Mouse (Mus musculus): ENCODE results near the gene Phpt1. TPM values are rescaled to one million over a fixed set of nuclear protein-coding genes. Genes with fewer than 3 reads are reported as not detected.

Gene Phpt1
- total and polyA plus RNA-seq, 2 experiments from 2014 or later, result 37.9 to 248 TPM

DNA sequence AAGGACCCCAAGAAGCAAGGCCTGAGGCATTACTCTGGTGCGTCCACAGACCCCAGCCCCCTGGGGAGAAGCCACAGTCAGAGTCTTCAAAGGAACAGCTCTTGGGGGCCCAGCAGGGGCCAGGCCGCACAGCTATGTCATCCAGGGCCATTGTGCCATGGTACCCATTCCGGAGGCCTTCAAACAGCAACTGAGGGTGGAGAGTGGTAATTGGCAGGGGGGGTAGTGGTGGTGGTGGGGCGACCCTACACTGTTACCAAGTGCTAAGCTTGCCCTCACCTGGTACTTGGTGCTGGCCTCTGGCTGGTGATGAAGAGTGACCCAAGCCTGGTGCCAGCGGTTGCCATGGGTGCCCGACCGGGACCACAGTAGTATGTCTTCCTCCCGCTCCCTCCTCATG is 9.3 kb downstream of the Phpt1 start:
- WGBS, result 92% methylated on average over 8 of the region's 8 CpGs
- H3K36me3 ChIP-seq (replicated peaks; ENCODE audit: control insufficient read depth, insufficient read depth, low read length), result peaks cover 65% of the 10 kb centered on the region

DNA sequence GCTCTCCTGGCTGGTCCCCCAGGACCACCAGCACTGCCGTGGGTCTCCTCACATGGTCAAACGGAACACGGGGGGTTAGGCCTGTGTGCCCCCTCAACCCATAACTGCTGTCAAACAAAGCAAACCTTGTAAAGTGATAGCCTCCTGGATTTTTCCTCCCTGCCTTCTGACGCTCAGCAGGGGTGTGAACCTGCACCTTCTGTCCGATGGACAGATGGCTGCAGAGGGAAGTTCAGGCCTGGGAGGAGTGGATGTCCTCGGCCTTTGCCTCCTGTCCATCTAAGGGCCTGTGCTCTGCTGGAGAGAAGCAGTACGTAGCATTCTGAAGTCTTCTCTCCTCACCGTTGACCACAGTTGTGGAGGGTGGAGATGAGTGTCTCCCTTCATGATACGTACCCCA is 13.1 kb downstream of the Phpt1 start:
- H3K4me2 ChIP-seq (ENCODE audit: low read depth, low read length), result no peak overlapping the region
- H3K9me3 ChIP-seq (replicated peaks; ENCODE audit: control insufficient read depth, low read length), result no peaks in the 10 kb centered on the region
- H3K9ac ChIP-seq (replicated peaks; ENCODE audit: low read depth, low read length), result no peak overlapping the region
- WGBS, result 74% methylated on average over 9 of the region's 9 CpGs
- DNase-seq (ENCODE audit: low spot score), result no peak
- no peaks in the 10 kb centered on the region for H3K27me3 ChIP-seq (ENCODE audit: control insufficient read depth, insufficient read depth, low read length)
- TF ChIP-seq CTCF (IDR thresholded peaks at IDR 0.05; ENCODE audit: low read depth) (no peak), EP300 (IDR thresholded peaks at IDR 0.05; ENCODE audit: low read depth) (no peak)
- peaks cover 62% of the 10 kb centered on the region for H3K36me3 ChIP-seq (replicated peaks; ENCODE audit: control insufficient read depth, insufficient read depth, low read length)
- no peak for ATAC-seq (ENCODE audit: insufficient read depth, low read depth)
- H3K4me3 ChIP-seq (ENCODE audit: low read depth, low read length), result no peak overlapping the region
- H3K4me1 ChIP-seq (ENCODE audit: control insufficient read depth, insufficient read depth), result peaks cover 11% of the 10 kb centered on the region; the same call in 1 of the 2 replicates
- H3K27ac ChIP-seq (ENCODE audit: low read depth), result no peak overlapping the region

More for the DNA sequence above, 9.3 kb downstream of the Phpt1 start:
- Histone ChIP-seq H3K4me3 (ENCODE audit: low read depth, low read length) (no peak overlapping the region), H3K27ac (ENCODE audit: low read depth) (no peak overlapping the region), H3K27me3 (ENCODE audit: control insufficient read depth, insufficient read depth, low read length) (no peaks in the 10 kb centered on the region), H3K4me1 (ENCODE audit: control insufficient read depth, insufficient read depth) (no peaks in the 10 kb centered on the region), H3K9ac (replicated peaks; ENCODE audit: low read depth, low read length) (no peak overlapping the region), H3K9me3 (replicated peaks; ENCODE audit: control insufficient read depth, low read length) (no peaks in the 10 kb centered on the region), H3K4me2 (ENCODE audit: low read depth, low read length) (no peak overlapping the region)
- TF ChIP-seq EP300 (IDR thresholded peaks at IDR 0.05; ENCODE audit: low read depth) (no peak), CTCF (IDR thresholded peaks at IDR 0.05; ENCODE audit: low read depth) (no peak)
- no peak for DNase-seq (ENCODE audit: low spot score)
- ATAC-seq (ENCODE audit: insufficient read depth, low read depth), result no peak

DNA sequence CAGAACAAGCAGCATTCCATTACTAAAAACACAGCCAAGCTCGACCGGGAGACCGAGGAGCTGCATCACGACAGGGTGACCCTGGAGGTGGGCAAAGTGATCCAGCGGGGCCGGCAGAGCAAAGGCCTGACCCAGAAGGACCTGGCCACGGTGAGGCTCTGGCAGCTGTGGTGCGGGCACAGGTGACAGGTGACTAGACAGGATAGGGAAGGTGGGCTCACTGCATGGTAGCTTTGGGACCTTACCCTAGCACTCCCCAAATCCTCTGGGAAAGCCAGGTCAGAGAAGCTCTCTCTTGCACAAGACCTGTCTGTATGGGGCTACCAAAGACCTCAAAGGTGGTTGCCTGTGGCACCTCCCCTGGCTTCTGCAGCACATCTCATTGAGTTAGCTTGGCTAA is 14.5 kb downstream of the Phpt1 start:
- H3K4me2 ChIP-seq (ENCODE audit: low read depth, low read length), result no peak overlapping the region
- 83% methylated on average over 8 of the region's 8 CpGs for WGBS
- no peak for ATAC-seq (ENCODE audit: insufficient read depth, low read depth)
- no peaks in the 10 kb centered on the region for H3K27me3 ChIP-seq (ENCODE audit: control insufficient read depth, insufficient read depth, low read length)
- H3K27ac ChIP-seq (ENCODE audit: low read depth), result no peak overlapping the region
- no peak for DNase-seq (ENCODE audit: low spot score)
- H3K9me3 ChIP-seq (replicated peaks; ENCODE audit: control insufficient read depth, low read length), result no peaks in the 10 kb centered on the region
- H3K9ac ChIP-seq (replicated peaks; ENCODE audit: low read depth, low read length), result no peak overlapping the region
- no peak for TF ChIP-seq EP300 (IDR thresholded peaks at IDR 0.05; ENCODE audit: low read depth)
- TF ChIP-seq CTCF (IDR thresholded peaks at IDR 0.05; ENCODE audit: low read depth), result no peak
- peaks cover 16% of the 10 kb centered on the region; the same call in 1 of the 2 replicates for H3K4me1 ChIP-seq (ENCODE audit: control insufficient read depth, insufficient read depth)
- H3K4me3 ChIP-seq (ENCODE audit: low read depth, low read length), result no peak overlapping the region
- H3K36me3 ChIP-seq (replicated peaks; ENCODE audit: control insufficient read depth, insufficient read depth, low read length), result peaks cover 56% of the 10 kb centered on the region

DNA sequence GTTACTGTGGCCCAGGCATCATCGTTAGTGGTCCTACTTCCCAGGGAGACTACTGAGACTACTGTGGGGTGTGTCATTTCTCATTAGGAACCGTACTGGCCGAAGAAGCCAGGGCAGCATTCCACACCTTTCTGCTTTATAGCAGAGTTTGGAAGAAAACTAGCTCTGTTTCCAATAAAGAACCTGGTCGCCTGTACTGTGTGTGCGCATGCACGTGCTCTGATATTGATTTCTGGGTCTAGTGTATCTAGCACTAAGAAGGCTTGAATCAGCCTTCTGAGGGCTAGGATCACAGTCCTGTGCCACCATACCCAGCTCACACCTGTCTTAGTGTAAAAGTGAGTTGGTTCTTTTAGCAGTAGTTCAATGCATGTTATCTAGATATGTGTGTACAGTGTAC is 16.2 kb downstream of the Phpt1 start:
- peak overlapping the region; percentile 84; the same call in 1 of the 2 replicates for H3K4me3 ChIP-seq (ENCODE audit: low read depth, low read length)
- 58% methylated on average over 6 of the region's 6 CpGs for WGBS
- no peaks in the 10 kb centered on the region for H3K9me3 ChIP-seq (replicated peaks; ENCODE audit: control insufficient read depth, low read length)
- no peak for DNase-seq (ENCODE audit: low spot score)
- H3K4me2 ChIP-seq (ENCODE audit: low read depth, low read length), result peak overlapping the region; percentile 88
- H3K9ac ChIP-seq (replicated peaks; ENCODE audit: low read depth, low read length), result peak overlapping the region; percentile 89; the same call in 1 of the 2 replicates
- TF ChIP-seq CTCF (IDR thresholded peaks at IDR 0.05; ENCODE audit: low read depth) (no peak), EP300 (IDR thresholded peaks at IDR 0.05; ENCODE audit: low read depth) (no peak)
- H3K27me3 ChIP-seq (ENCODE audit: control insufficient read depth, insufficient read depth, low read length), result no peaks in the 10 kb centered on the region
- H3K36me3 ChIP-seq (replicated peaks; ENCODE audit: control insufficient read depth, insufficient read depth, low read length), result peaks cover 38% of the 10 kb centered on the region
- H3K4me1 ChIP-seq (ENCODE audit: control insufficient read depth, insufficient read depth), result peaks cover 16% of the 10 kb centered on the region; the same call in 1 of the 2 replicates
- H3K27ac ChIP-seq (ENCODE audit: low read depth), result no peak overlapping the region
- no peak for ATAC-seq (ENCODE audit: insufficient read depth, low read depth)

DNA sequence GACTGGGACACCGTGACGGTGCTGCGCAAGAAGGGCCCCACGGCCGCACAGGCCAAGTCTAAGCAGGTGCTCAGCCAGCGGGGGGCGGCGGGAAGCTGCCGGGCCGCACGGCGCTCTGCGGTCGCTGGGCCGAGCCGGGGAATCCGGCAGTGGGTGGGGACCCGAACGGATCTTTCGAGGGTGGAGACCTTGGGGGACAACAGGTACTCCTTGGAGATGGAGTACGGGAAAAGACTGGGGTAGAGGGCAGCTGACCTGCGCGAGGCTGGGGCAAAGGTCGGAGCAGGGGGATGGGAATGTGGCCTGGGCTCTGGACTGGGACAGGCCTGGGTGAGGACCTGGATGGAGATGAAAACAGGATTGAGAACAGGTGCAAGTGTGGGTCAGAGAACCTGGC is 17.1 kb downstream of the Phpt1 start:
- H3K9me3 ChIP-seq (replicated peaks; ENCODE audit: control insufficient read depth, low read length), result no peaks in the 10 kb centered on the region
- TF ChIP-seq CTCF (IDR thresholded peaks at IDR 0.05; ENCODE audit: low read depth) (no peak), EP300 (IDR thresholded peaks at IDR 0.05; ENCODE audit: low read depth) (no peak)
- peaks cover 30% of the 10 kb centered on the region for H3K36me3 ChIP-seq (replicated peaks; ENCODE audit: control insufficient read depth, insufficient read depth, low read length)
- WGBS, result under 1% methylated on average over 24 of the region's 24 CpGs
- H3K9ac ChIP-seq (replicated peaks; ENCODE audit: low read depth, low read length), result peak overlapping the region; percentile 89
- H3K27ac ChIP-seq (ENCODE audit: low read depth), result peak overlapping the region; percentile 61
- H3K4me1 ChIP-seq (ENCODE audit: control insufficient read depth, insufficient read depth), result peaks cover 16% of the 10 kb centered on the region; the same call in 1 of the 2 replicates
- peak overlapping the region; percentile 88 for H3K4me2 ChIP-seq (ENCODE audit: low read depth, low read length)
- peak; percentile 18 for ATAC-seq (ENCODE audit: insufficient read depth, low read depth)
- no peak for DNase-seq (ENCODE audit: low spot score)
- H3K27me3 ChIP-seq (ENCODE audit: control insufficient read depth, insufficient read depth, low read length), result no peaks in the 10 kb centered on the region
- peak overlapping the region; percentile 84 for H3K4me3 ChIP-seq (ENCODE audit: low read depth, low read length)
